Mouse (Mus musculus): ENCODE measurements at regions not wholly inside any gene's neighbourhood (a gene's known extent, or its start where the extent isn't known, plus 50 kb on each side); places are given as distances from the start of the nearest gene placed in this dataset.

DNA sequence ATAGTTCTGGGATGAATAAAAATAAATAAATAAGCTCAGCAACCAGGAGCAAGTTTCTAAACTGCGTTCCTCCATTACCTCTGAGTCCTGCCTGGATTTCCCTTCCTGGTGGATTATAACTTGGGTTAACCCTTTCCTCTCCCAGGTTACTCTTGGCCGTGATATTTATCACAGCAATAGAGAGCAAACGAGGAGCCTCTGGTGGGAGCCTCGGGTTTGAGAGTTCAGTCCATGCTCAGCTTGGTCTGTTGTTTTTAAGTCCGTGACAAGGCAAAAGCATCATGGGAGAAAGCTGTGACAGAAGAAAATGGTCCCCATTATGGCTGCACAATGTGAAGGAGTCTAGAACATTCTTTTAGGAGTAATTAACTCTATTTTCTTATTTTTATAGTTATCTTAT lies 61.0 kb upstream of the Osbpl8 start:
- Histone ChIP-seq H3K27ac (ENCODE audit: low read length) (no peak overlapping the region), H3K9ac (replicated peaks; ENCODE audit: low read depth) (no peak overlapping the region), H3K4me2 (replicated peaks; ENCODE audit: low read depth, low read length) (no peak overlapping the region)

DNA sequence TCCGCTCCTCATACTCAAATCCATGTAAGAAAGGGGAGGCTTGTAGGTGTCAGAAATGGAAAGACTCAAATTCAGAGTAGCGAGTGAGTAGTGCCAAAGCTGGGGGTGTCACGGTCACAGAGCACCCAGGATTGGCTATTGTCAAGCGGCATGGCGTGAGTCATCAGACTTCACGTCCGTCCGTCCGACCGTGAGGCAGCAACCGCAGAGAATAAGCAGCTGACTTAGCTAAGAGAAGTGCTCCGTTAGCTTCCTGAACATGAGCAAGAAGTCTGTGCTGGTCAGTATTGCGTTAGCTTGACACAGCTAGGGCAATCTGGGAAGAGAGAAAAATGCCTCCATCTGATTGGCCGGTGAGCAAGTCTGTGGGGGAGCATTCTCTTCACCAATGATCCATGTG lies 61.5 kb upstream of the Osbpl8 start:
- 75% methylated on average over 14 of the region's 14 CpGs for whole genome bisulfite sequencing
- DNase-seq (ENCODE audit: low spot score) (peak; percentile 44), ATAC-seq (peak; percentile 48)
- no peaks in the 10 kb centered on the region for H3K27me3 ChIP-seq (replicated peaks; ENCODE audit: insufficient read depth, low read length)
- no peak for TF ChIP-seq CTCF (IDR thresholded peaks at IDR 0.05)
- TF ChIP-seq EP300 (IDR thresholded peaks at IDR 0.05), result no peak
- H3K9ac ChIP-seq (replicated peaks; ENCODE audit: low read depth), result no peak overlapping the region
- no peak overlapping the region for H3K4me3 ChIP-seq (ENCODE audit: low read depth, low read length)
- no peaks in the 10 kb centered on the region for H3K4me1 ChIP-seq (ENCODE audit: insufficient read depth, low read depth, low read length)
- no peak overlapping the region for H3K27ac ChIP-seq (ENCODE audit: low read length)
- no peaks in the 10 kb centered on the region for H3K9me3 ChIP-seq (ENCODE audit: low read length)
- no peaks in the 10 kb centered on the region for H3K36me3 ChIP-seq (ENCODE audit: insufficient read depth, low read length)
- 0 out of 2 replicates have a peak overlapping the region, but pooled peaks have one; percentile 22 for H3K4me2 ChIP-seq (replicated peaks; ENCODE audit: low read depth, low read length)

More for the DNA sequence above, 61.0 kb upstream of the Osbpl8 start:
- DNase-seq (ENCODE audit: low spot score), result no peak
- Histone ChIP-seq H3K27me3 (replicated peaks; ENCODE audit: insufficient read depth, low read length) (no peaks in the 10 kb centered on the region), H3K9me3 (ENCODE audit: low read length) (no peaks in the 10 kb centered on the region), H3K4me3 (ENCODE audit: low read depth, low read length) (no peak overlapping the region), H3K4me1 (ENCODE audit: insufficient read depth, low read depth, low read length) (no peaks in the 10 kb centered on the region), H3K36me3 (ENCODE audit: insufficient read depth, low read length) (no peaks in the 10 kb centered on the region)
- WGBS, result 66% methylated on average over 5 of the region's 5 CpGs
- no peak for TF ChIP-seq CTCF (IDR thresholded peaks at IDR 0.05)
- no peak for ATAC-seq

DNA sequence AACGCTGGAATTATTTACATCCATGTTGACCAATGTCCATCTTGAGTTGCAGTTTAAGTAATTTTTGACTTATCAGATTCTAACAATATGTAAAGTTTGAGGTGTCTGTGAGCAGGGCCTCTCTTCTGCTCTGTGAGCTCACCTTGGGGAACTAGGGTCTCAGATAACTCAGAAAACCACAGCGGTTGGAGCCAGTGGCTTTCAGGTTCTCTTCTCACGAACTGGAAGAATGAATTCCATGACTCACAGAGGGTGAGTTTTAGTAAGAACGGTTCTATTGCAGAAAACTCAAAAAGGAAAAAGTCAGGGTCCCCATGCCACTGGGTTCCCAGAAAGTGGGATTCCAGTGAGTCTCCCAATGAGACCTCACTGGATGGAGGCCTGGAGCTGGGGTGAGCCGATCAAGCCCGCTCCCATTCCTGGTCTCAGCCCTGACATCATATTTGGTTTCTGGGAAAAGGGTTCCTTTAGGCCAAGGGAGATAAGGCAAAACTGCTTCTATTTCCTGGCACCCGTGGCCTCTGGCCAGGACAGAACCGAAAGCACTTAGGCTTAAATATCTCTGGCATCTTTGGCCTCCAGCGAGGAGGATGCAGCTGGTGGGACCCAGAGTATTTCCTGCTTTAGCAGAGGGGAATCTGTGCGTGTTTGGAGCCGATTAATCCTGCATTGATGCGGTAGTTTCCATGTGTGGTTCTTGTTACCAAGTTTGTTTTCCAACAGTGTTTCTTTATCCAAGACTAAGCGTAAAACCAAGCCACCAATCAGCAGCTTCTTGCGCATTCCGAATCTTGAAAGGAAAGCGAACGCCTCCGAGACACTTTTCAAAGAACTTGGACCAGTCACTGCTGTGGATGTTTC lies 62.4 kb upstream of the Osbpl8 start:
- H3K9me3 ChIP-seq (ENCODE audit: low read length), result no peaks in the 10 kb centered on the region
- H3K36me3 ChIP-seq (ENCODE audit: insufficient read depth, low read length), result no peaks in the 10 kb centered on the region
- 0 out of 2 replicates have a peak overlapping the region, but pooled peaks have one; percentile 22 for H3K4me2 ChIP-seq (replicated peaks; ENCODE audit: low read depth, low read length)
- no peaks in the 10 kb centered on the region for H3K4me1 ChIP-seq (ENCODE audit: insufficient read depth, low read depth, low read length)
- no peaks in the 10 kb centered on the region for H3K27me3 ChIP-seq (replicated peaks; ENCODE audit: insufficient read depth, low read length)
- DNase-seq (ENCODE audit: low spot score) (peak; percentile 71), ATAC-seq (peak; percentile 73)
- H3K27ac ChIP-seq (ENCODE audit: low read length), result peak overlapping the region; percentile 63
- H3K9ac ChIP-seq (replicated peaks; ENCODE audit: low read depth), result no peak overlapping the region
- H3K4me3 ChIP-seq (ENCODE audit: low read depth, low read length), result no peak overlapping the region
- peak; percentile 94 for TF ChIP-seq EP300 (IDR thresholded peaks at IDR 0.05)
- TF ChIP-seq CTCF (IDR thresholded peaks at IDR 0.05), result no peak
- 46% methylated on average over 18 of the region's 18 CpGs for WGBS

DNA sequence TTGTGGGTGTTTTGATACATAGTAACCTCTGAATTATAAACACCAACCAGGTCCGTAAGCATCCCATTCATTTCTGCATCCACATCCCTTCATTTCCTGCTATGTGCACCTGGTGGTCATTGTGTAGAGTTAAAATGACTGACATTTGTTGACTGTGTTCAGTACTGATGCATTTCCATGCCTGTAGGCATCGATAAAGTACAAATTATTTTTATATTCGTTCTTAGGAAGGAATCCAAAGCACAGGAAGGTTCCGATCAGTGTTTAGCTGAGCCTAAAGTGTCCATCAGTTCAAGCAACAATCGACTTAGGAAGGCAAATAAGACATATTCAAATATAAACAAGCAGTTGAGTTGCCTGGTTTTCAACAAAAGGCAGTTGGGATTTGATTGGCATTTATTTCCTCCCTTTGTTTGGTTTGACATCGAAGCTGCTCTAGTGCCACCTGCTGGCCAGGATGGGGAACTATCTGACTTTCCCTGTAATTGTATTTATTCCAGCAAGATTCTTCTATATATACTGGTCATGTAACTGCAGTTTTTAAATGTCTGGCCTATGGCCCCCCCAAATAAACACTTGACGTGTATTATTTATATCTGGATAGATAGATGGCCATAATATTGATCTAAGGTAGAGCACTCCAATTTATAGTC lies 64.6 kb upstream of the Osbpl8 start:
- WGBS, result 28% methylated on average over 7 of the region's 7 CpGs

DNA sequence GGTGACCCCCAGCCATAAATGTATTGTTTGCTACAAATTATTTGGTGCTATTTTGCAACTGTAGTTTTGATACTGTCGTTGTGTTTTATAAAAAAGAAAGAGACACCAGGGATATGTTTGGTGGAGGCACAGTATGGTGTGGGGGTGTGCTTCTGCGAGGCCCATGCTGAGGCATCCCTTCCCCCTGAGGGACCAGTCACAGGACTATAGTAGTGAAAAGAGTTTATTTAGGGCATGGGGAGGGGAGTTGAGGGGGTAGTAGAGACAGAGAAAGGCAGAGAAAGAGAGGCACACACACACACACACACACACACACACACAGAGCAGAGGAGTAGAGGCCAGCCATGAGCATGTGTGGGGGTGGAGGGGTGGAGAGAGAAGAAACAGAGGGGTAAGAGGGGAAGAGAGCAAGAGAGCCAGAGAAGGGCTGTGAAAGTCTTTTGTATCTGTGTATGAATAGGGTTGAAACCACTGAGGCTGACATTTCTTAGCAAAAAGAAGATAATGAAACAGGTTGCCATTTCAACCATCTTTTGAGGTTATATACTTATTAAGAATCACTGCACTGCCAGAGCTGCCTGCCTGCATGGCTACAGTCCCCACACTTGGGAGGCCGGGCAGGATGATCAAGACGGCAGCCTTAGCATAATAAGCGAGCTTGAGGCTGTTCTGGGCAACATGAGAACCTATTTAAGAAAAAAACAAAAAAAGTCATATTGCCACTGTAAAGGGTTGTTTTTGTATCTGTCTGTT lies 65.3 kb upstream of the Osbpl8 start:
- 80% methylated on average over 5 of the region's 5 CpGs for WGBS
- H3K9ac ChIP-seq (replicated peaks; ENCODE audit: low read depth), result no peak overlapping the region
- H3K36me3 ChIP-seq (ENCODE audit: insufficient read depth, low read length), result no peaks in the 10 kb centered on the region
- no peaks in the 10 kb centered on the region for H3K9me3 ChIP-seq (ENCODE audit: low read length)
- H3K4me2 ChIP-seq (replicated peaks; ENCODE audit: low read depth, low read length), result no peak overlapping the region
- H3K4me1 ChIP-seq (ENCODE audit: insufficient read depth, low read depth, low read length), result no peaks in the 10 kb centered on the region
- H3K27me3 ChIP-seq (replicated peaks; ENCODE audit: insufficient read depth, low read length), result no peaks in the 10 kb centered on the region
- H3K27ac ChIP-seq (ENCODE audit: low read length), result no peak overlapping the region
- ATAC-seq (no peak), DNase-seq (ENCODE audit: low spot score) (no peak)
- TF ChIP-seq CTCF (IDR thresholded peaks at IDR 0.05) (no peak), EP300 (IDR thresholded peaks at IDR 0.05) (no peak)
- no peak overlapping the region for H3K4me3 ChIP-seq (ENCODE audit: low read depth, low read length)

More for the DNA sequence above, 64.6 kb upstream of the Osbpl8 start:
- Histone ChIP-seq H3K36me3 (ENCODE audit: insufficient read depth, low read length) (no peaks in the 10 kb centered on the region), H3K4me1 (ENCODE audit: insufficient read depth, low read depth, low read length) (no peaks in the 10 kb centered on the region), H3K4me2 (replicated peaks; ENCODE audit: low read depth, low read length) (no peak overlapping the region), H3K9me3 (ENCODE audit: low read length) (no peaks in the 10 kb centered on the region), H3K27ac (ENCODE audit: low read length) (no peak overlapping the region), H3K27me3 (replicated peaks; ENCODE audit: insufficient read depth, low read length) (no peaks in the 10 kb centered on the region), H3K9ac (replicated peaks; ENCODE audit: low read depth) (no peak overlapping the region), H3K4me3 (ENCODE audit: low read depth, low read length) (no peak overlapping the region)
- TF ChIP-seq CTCF (IDR thresholded peaks at IDR 0.05) (peak; percentile 88), EP300 (IDR thresholded peaks at IDR 0.05) (no peak; the same call in 1 of the 2 replicates)
- DNase-seq (ENCODE audit: low spot score) (peak; percentile 92), ATAC-seq (peak; percentile 30)

DNA sequence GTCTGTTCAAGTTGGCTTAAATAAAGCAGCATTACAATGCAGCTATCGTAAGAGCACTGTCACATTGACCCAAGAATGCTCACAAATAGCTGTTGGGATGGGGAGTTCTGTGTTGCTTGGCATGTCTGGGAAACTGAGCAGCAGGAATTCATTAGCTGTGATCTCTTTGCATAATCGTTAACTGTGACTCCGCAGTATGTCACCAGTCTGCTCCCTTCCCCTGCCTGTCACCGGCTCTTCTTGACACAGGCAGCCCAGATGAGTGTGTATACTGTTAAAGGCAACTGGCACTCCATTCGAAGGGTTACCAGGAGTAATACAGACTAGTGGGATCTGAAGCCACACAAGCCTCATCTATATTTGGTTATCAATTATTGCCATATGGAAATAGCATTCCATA lies 67.3 kb upstream of the Osbpl8 start:
- H3K4me2 ChIP-seq (replicated peaks; ENCODE audit: low read depth, low read length), result no peak overlapping the region
- DNase-seq (ENCODE audit: low spot score), result no peak
- H3K36me3 ChIP-seq (ENCODE audit: insufficient read depth, low read length), result no peaks in the 10 kb centered on the region
- no peaks in the 10 kb centered on the region for H3K27me3 ChIP-seq (replicated peaks; ENCODE audit: insufficient read depth, low read length)
- no peak overlapping the region for H3K27ac ChIP-seq (ENCODE audit: low read length)
- no peaks in the 10 kb centered on the region for H3K4me1 ChIP-seq (ENCODE audit: insufficient read depth, low read depth, low read length)
- no peak overlapping the region for H3K9ac ChIP-seq (replicated peaks; ENCODE audit: low read depth)
- no peak overlapping the region for H3K4me3 ChIP-seq (ENCODE audit: low read depth, low read length)
- no peaks in the 10 kb centered on the region for H3K9me3 ChIP-seq (ENCODE audit: low read length)
- ATAC-seq, result no peak
- 59% methylated on average over 5 of the region's 5 CpGs for WGBS
- TF ChIP-seq CTCF (IDR thresholded peaks at IDR 0.05) (no peak), EP300 (IDR thresholded peaks at IDR 0.05) (no peak)
